Mouse (Mus musculus) embryonic facial prominence, embryonic 14.5 days (tissue): ENCODE data around the gene Ttll1. TPM values are rescaled to one million over a fixed set of nuclear protein-coding genes. Genes with fewer than 3 reads are reported as not detected.

Experiments used
- ATAC-seq: fragments of 200-750 bp; cut with Nextera tagmentation; 2 replicates; pipeline ENCODE4 v1.8.0; 2017; ENCODE audit warnings: low read depth, moderate number of reproducible peaks, moderate TSS enrichment
- DNase-seq: peaks from one replicate; pipeline ENCODE4 v3.0.0-alpha.2; 2015; ENCODE audit warnings: low spot score
- H3K27ac ChIP-seq: fragments of 300-500 bp; sonication (generic); replicated peaks from 2 replicates; pipeline ENCODE4 v1.5.1; 2014; ENCODE audit warnings: low read depth, mild to moderate bottlenecking, low read length, moderate library complexity
- H3K27me3 ChIP-seq: fragments of 300-500 bp; sonication (generic); replicated peaks from 2 replicates; pipeline ENCODE4 v1.6.1; 2014; ENCODE audit warnings: low read length; ENCODE audit not compliant: control insufficient read depth, insufficient read depth
- H3K36me3 ChIP-seq: fragments of 300-500 bp; sonication (generic); 2 replicates; pipeline ENCODE4 v1.6.1; 2014; ENCODE audit warnings: low read length, mixed read lengths; ENCODE audit not compliant: control insufficient read depth, insufficient read depth
- H3K4me1 ChIP-seq: fragments of 300-500 bp; sonication (generic); 2 replicates; pipeline ENCODE4 v1.6.1; 2014; ENCODE audit warnings: antibody characterized with exemption, low read length; ENCODE audit not compliant: control insufficient read depth, insufficient read depth
- H3K4me2 ChIP-seq: fragments of 300-500 bp; sonication (generic); 2 replicates; pipeline ENCODE4 v1.6.1; 2014; ENCODE audit warnings: low read depth, mild to moderate bottlenecking, low read length, moderate library complexity, mixed read lengths
- H3K4me3 ChIP-seq: fragments of 300-500 bp; sonication (generic); 2 replicates; pipeline ENCODE4 v1.5.1; 2014; ENCODE audit warnings: low read depth, mild to moderate bottlenecking, low read length
- H3K9ac ChIP-seq: fragments of 300-500 bp; sonication (generic); 2 replicates; pipeline ENCODE4 v1.6.1; 2014; ENCODE audit warnings: low read depth, mild to moderate bottlenecking, low read length, moderate library complexity, mixed read lengths
- H3K9me3 ChIP-seq: fragments of 300-500 bp; sonication (generic); 2 replicates; pipeline ENCODE4 v1.6.1; 2016; ENCODE audit warnings: low read length; ENCODE audit not compliant: control insufficient read depth
- WGBS: fragments of 180-500 bp; shearing (Covaris S2); extraction: QIAGEN DNeasy Blood & Tissue Kit; methylation state at CpG from one replicate; pipeline ENCODE4 v1.1.7; 2014; 5-methylcytosine and 5-hydroxymethylcytosine counted together
- polyA plus RNA-seq: library from polyadenylated mRNA; unstranded; fragments of >200 nt; fragmentation: Nextera tagmentation; extraction: Ambion mirVana; gene quantifications from 2 replicates; pipeline ENCODE4 v1.2.1, GENCODE M21; 2014

The Ttll1 gene
- polyA plus RNA-seq, 1 experiment from 2014 or later = 9.4 TPM

- H3K4me2 ChIP-seq = no peak overlapping the region
- no peak overlapping the region for H3K4me3 ChIP-seq
- peaks cover 7% of the 10 kb centered on the region for H3K4me1 ChIP-seq
- 69% methylated on average over 4 of the region's 4 CpGs for WGBS
- peaks cover 43% of the 10 kb centered on the region for H3K27me3 ChIP-seq
- H3K36me3 ChIP-seq = no peaks in the 10 kb centered on the region
- DNase-seq (no peak), ATAC-seq (no peak)
- no peaks in the 10 kb centered on the region for H3K9me3 ChIP-seq
- no peak overlapping the region for H3K27ac ChIP-seq
- H3K9ac ChIP-seq = no peak overlapping the region
Measured at GRCm38 (mm10) chr15:83528892-83529291, 18.2 kb upstream of the Ttll1 start.

GRCm38 (mm10) chr15:83527747-83528146 is 17.1 kb upstream of the Ttll1 start:
- no peak overlapping the region for H3K4me3 ChIP-seq
- ATAC-seq (no peak), DNase-seq (no peak)
- no peaks in the 10 kb centered on the region for H3K36me3 ChIP-seq
- peaks cover 7% of the 10 kb centered on the region for H3K4me1 ChIP-seq
- peaks cover 44% of the 10 kb centered on the region for H3K27me3 ChIP-seq
- H3K9me3 ChIP-seq = no peaks in the 10 kb centered on the region
- H3K27ac ChIP-seq = no peak overlapping the region
- no peak overlapping the region; the same call in 1 of the 2 replicates for H3K9ac ChIP-seq
- H3K4me2 ChIP-seq = peak overlapping the region; percentile 96
- 56% methylated on average over 2 of the region's 2 CpGs for WGBS

DNA sequence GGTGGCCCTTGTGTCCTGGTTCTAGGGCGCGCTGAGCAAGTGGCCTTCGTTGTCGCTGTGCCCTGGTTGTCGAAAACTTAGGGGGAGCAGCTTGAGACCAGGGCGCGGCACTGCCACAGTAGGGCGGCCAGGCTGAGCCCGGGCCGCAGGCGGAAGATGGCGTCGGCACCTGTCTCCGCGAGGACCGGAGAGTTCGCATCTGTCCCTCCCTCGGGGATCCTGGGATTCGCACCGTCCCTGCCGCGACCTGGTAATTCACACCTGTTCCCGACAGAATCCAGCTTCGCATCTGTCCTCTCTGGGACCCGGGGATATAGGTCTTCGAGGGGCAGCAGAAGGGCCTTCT is 16.4 kb upstream of the Ttll1 start:
- peak overlapping the region; percentile 52 for H3K4me3 ChIP-seq
- H3K27me3 ChIP-seq = peaks cover 44% of the 10 kb centered on the region
- DNase-seq = no peak
- no peak overlapping the region for H3K27ac ChIP-seq
- ATAC-seq = no peak
- no peaks in the 10 kb centered on the region for H3K36me3 ChIP-seq
- H3K4me2 ChIP-seq = peak overlapping the region; percentile 96
- 2% methylated on average over 21 of the region's 26 CpGs for WGBS
- H3K4me1 ChIP-seq = peaks cover 7% of the 10 kb centered on the region
- H3K9me3 ChIP-seq = no peaks in the 10 kb centered on the region
- H3K9ac ChIP-seq = peak overlapping the region; percentile 62

GRCm38 (mm10) chr15:83526424-83527091 is 15.9 kb upstream of the Ttll1 start, which contains the start of gene Bik:
Gene Bik (plus strand): TSS chr15:83526862.
- ATAC-seq = peak; percentile 77

DNA sequence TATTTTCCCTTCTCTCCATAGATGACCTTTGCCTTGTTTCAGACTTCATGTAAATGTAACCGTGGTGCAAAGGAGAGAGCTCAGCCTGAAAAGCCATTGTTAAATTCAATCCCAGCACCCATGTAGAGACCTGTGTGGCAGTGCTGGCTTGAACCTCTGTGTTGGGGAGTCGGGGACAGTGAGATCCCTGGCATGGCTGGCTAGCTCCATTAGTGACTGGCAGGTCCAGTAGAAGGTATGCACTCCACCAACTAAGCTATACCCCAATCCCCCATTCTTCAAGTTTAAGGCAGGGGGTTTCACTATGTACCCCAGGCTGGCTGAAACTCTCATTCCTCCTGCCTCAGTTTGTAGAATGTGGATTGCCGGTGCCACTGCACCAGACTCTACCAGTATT is 13.6 kb upstream of the Ttll1 start:
- H3K27me3 ChIP-seq = peaks cover 44% of the 10 kb centered on the region
- H3K36me3 ChIP-seq = no peaks in the 10 kb centered on the region
- WGBS = 79% methylated on average over 3 of the region's 3 CpGs
- ATAC-seq (no peak), DNase-seq (no peak)
- no peak overlapping the region for H3K27ac ChIP-seq
- H3K4me3 ChIP-seq = no peak overlapping the region
- peaks cover 7% of the 10 kb centered on the region for H3K4me1 ChIP-seq
- no peak overlapping the region for H3K9ac ChIP-seq
- H3K4me2 ChIP-seq = no peak overlapping the region
- no peaks in the 10 kb centered on the region for H3K9me3 ChIP-seq

More at GRCm38 (mm10) chr15:83526424-83527091, 15.9 kb upstream of the Ttll1 start, which contains the start of gene Bik:
- peak; percentile 56 for DNase-seq
- WGBS = 1% methylated on average over 22 of the region's 45 CpGs
- Histone ChIP-seq H3K4me2 (peak within 1 kb of the TSS; percentile 96), H3K9me3 (no peaks in the 10 kb centered on the region), H3K36me3 (no peaks in the 10 kb centered on the region), H3K27ac (no peak within 1 kb of the TSS), H3K27me3 (peaks cover 44% of the 10 kb centered on the region), H3K4me1 (peaks cover 7% of the 10 kb centered on the region), H3K4me3 (peak within 1 kb of the TSS; percentile 52), H3K9ac (peak within 1 kb of the TSS; percentile 62)

- Histone ChIP-seq H3K4me1 (peaks cover 7% of the 10 kb centered on the region), H3K4me2 (no peak overlapping the region), H3K4me3 (no peak overlapping the region), H3K27me3 (peaks cover 42% of the 10 kb centered on the region), H3K36me3 (no peaks in the 10 kb centered on the region), H3K9ac (no peak overlapping the region), H3K27ac (no peak overlapping the region), H3K9me3 (no peaks in the 10 kb centered on the region)
- no peak for DNase-seq
- 59% methylated on average over 14 of the region's 14 CpGs for WGBS
- ATAC-seq = no peak
Measured at GRCm38 (mm10) chr15:83523638-83524332, 13.1 kb upstream of the Ttll1 start.

GRCm38 (mm10) chr15:83523196-83523595 is 12.5 kb upstream of the Ttll1 start:
- peaks cover 7% of the 10 kb centered on the region for H3K4me1 ChIP-seq
- H3K4me3 ChIP-seq = no peak overlapping the region
- H3K27ac ChIP-seq = no peak overlapping the region
- no peaks in the 10 kb centered on the region for H3K36me3 ChIP-seq
- H3K27me3 ChIP-seq = peaks cover 37% of the 10 kb centered on the region
- no peak overlapping the region for H3K4me2 ChIP-seq
- no peaks in the 10 kb centered on the region for H3K9me3 ChIP-seq
- no peak for DNase-seq
- no peak for ATAC-seq
- 26% methylated on average over 7 of the region's 7 CpGs for WGBS
- no peak overlapping the region for H3K9ac ChIP-seq

DNA sequence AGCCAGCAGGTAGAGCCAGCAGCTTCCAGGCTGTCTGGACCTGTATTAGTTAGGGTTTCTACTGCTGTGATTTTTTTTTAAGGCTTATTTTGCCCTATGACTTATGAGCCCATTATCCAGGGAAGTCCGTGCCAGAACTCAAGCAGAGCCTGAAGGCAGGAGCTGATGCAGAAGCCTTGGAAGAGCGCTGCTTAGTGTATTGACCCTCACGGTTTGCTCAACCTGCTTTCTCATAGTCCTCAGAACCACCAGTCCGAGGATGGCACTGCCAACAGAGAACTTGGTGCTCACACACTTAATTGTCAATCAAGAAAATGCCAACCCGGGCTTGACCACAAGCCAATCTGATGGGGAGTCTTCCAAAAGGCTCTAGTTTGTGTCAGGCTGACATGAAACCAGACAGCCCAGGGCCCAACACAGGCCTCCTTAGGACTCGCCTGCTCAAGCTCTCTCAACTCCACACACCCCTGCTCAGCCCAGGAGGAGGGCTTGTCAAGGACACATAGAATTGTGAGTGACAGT is 10.2 kb upstream of the Ttll1 start:
- no peak for ATAC-seq
- no peak overlapping the region for H3K4me2 ChIP-seq
- H3K27ac ChIP-seq = no peak overlapping the region
- H3K36me3 ChIP-seq = no peaks in the 10 kb centered on the region
- no peaks in the 10 kb centered on the region; the same call in 1 of the 2 replicates for H3K4me1 ChIP-seq
- H3K27me3 ChIP-seq = peaks cover 14% of the 10 kb centered on the region
- WGBS = 84% methylated on average over 6 of the region's 6 CpGs
- H3K4me3 ChIP-seq = no peak overlapping the region
- no peaks in the 10 kb centered on the region for H3K9me3 ChIP-seq
- no peak for DNase-seq
- H3K9ac ChIP-seq = no peak overlapping the region
